Mouse (Mus musculus): ENCODE measurements around the gene Npas2. TPM values are rescaled to one million over a fixed set of nuclear protein-coding genes. Genes with fewer than 3 reads are reported as not detected.

Gene Npas2
- polyA plus RNA-seq, 1 experiment from 2014 or later, result 0.78 TPM

- 75% methylated on average over 8 of the region's 8 CpGs for WGBS
- Histone ChIP-seq H3K36me3 (no peaks in the 10 kb centered on the region), H3K9me3 (replicated peaks) (peaks cover 6% of the 10 kb centered on the region; the same call in 1 of the 2 replicates), H3K4me3 (no peak overlapping the region), H3K27ac (ENCODE audit: poor library complexity, severe bottlenecking) (no peak overlapping the region), H3K9ac (no peak overlapping the region), H3K27me3 (replicated peaks) (no peaks in the 10 kb centered on the region), H3K4me2 (no peak overlapping the region), H3K4me1 (replicated peaks) (no peaks in the 10 kb centered on the region)
- no peak for ATAC-seq (ENCODE audit: insufficient number of reproducible peaks, low FRiP score)
These were observed 63.2 kb downstream of the Npas2 start for GRCm38 (mm10) chr1:39256513-39257330.

GRCm38 (mm10) chr1:39257331-39257594 is 63.7 kb downstream of the Npas2 start:
- no peaks in the 10 kb centered on the region for H3K4me1 ChIP-seq (replicated peaks)
- H3K27ac ChIP-seq (ENCODE audit: poor library complexity, severe bottlenecking), result no peak overlapping the region
- 66% methylated on average over 3 of the region's 3 CpGs for WGBS
- H3K36me3 ChIP-seq, result no peaks in the 10 kb centered on the region
- no peak overlapping the region for H3K4me3 ChIP-seq
- no peak for ATAC-seq (ENCODE audit: insufficient number of reproducible peaks, low FRiP score)
- H3K9me3 ChIP-seq (replicated peaks), result peaks cover 6% of the 10 kb centered on the region; the same call in 1 of the 2 replicates
- no peak overlapping the region for H3K9ac ChIP-seq
- no peak overlapping the region for H3K4me2 ChIP-seq
- H3K27me3 ChIP-seq (replicated peaks), result no peaks in the 10 kb centered on the region

- no peak overlapping the region for H3K4me2 ChIP-seq
- no peak overlapping the region for H3K4me3 ChIP-seq
- H3K27me3 ChIP-seq (replicated peaks), result no peaks in the 10 kb centered on the region
- H3K9me3 ChIP-seq (replicated peaks), result peaks cover 6% of the 10 kb centered on the region; the same call in 1 of the 2 replicates
- H3K9ac ChIP-seq, result no peak overlapping the region
- no peak for ATAC-seq (ENCODE audit: insufficient number of reproducible peaks, low FRiP score)
- H3K36me3 ChIP-seq, result no peaks in the 10 kb centered on the region
- 67% methylated on average over 3 of the region's 3 CpGs for WGBS
- H3K27ac ChIP-seq (ENCODE audit: poor library complexity, severe bottlenecking), result no peak overlapping the region
- H3K4me1 ChIP-seq (replicated peaks), result no peaks in the 10 kb centered on the region
These were observed 66.1 kb downstream of the Npas2 start for GRCm38 (mm10) chr1:39259668-39260067.

GRCm38 (mm10) chr1:39260183-39260978 is 66.8 kb downstream of the Npas2 start:
- H3K4me1 ChIP-seq (replicated peaks), result no peaks in the 10 kb centered on the region
- no peak overlapping the region for H3K4me2 ChIP-seq
- H3K9me3 ChIP-seq (replicated peaks), result peaks cover 6% of the 10 kb centered on the region; the same call in 1 of the 2 replicates
- H3K27me3 ChIP-seq (replicated peaks), result no peaks in the 10 kb centered on the region
- no peak for ATAC-seq (ENCODE audit: insufficient number of reproducible peaks, low FRiP score)
- no peak overlapping the region for H3K27ac ChIP-seq (ENCODE audit: poor library complexity, severe bottlenecking)
- H3K4me3 ChIP-seq, result no peak overlapping the region
- H3K9ac ChIP-seq, result no peak overlapping the region
- H3K36me3 ChIP-seq, result no peaks in the 10 kb centered on the region
- 63% methylated on average over 8 of the region's 8 CpGs for WGBS

- Histone ChIP-seq H3K36me3 (no peaks in the 10 kb centered on the region), H3K4me3 (no peak overlapping the region), H3K9me3 (replicated peaks) (0 out of 2 replicates have a peak, but pooled peaks cover 4% of the 10 kb centered on the region), H3K4me1 (replicated peaks) (no peaks in the 10 kb centered on the region), H3K9ac (no peak overlapping the region), H3K27ac (ENCODE audit: poor library complexity, severe bottlenecking) (no peak overlapping the region), H3K27me3 (replicated peaks) (no peaks in the 10 kb centered on the region), H3K4me2 (no peak overlapping the region)
- WGBS, result 87% methylated on average over 9 of the region's 9 CpGs
- no peak for ATAC-seq (ENCODE audit: insufficient number of reproducible peaks, low FRiP score)
These were observed 73.4 kb downstream of the Npas2 start for GRCm38 (mm10) chr1:39266843-39267512.

- Histone ChIP-seq H3K9me3 (replicated peaks) (peaks cover 9% of the 10 kb centered on the region; the same call in 1 of the 2 replicates), H3K4me2 (no peak overlapping the region), H3K4me1 (replicated peaks) (no peaks in the 10 kb centered on the region), H3K27ac (ENCODE audit: poor library complexity, severe bottlenecking) (no peak overlapping the region), H3K9ac (no peak overlapping the region), H3K4me3 (no peak overlapping the region), H3K36me3 (no peaks in the 10 kb centered on the region), H3K27me3 (replicated peaks) (0 out of 2 replicates have a peak, but pooled peaks cover under 1% of the 10 kb centered on the region)
- 77% methylated on average over 6 of the region's 6 CpGs for WGBS
- ATAC-seq (ENCODE audit: insufficient number of reproducible peaks, low FRiP score), result no peak
These were observed 79.4 kb downstream of the Npas2 start for GRCm38 (mm10) chr1:39272976-39273375.

GRCm38 (mm10) chr1:39280391-39280790 is 86.9 kb downstream of the Npas2 start:
- H3K27ac ChIP-seq (ENCODE audit: poor library complexity, severe bottlenecking), result no peak overlapping the region
- WGBS, result 60% methylated on average over 7 of the region's 7 CpGs
- H3K4me2 ChIP-seq, result no peak overlapping the region

GRCm38 (mm10) chr1:39280989-39281875 is 87.7 kb downstream of the Npas2 start:
- Histone ChIP-seq H3K9ac (no peak overlapping the region), H3K27ac (ENCODE audit: poor library complexity, severe bottlenecking) (peak overlapping the region; percentile 40; the same call in 1 of the 2 replicates), H3K36me3 (no peaks in the 10 kb centered on the region), H3K27me3 (replicated peaks) (peaks cover 20% of the 10 kb centered on the region; the same call in 1 of the 2 replicates), H3K4me1 (replicated peaks) (peaks cover 27% of the 10 kb centered on the region), H3K4me2 (no peak overlapping the region), H3K9me3 (replicated peaks) (peaks cover 9% of the 10 kb centered on the region; the same call in 1 of the 2 replicates), H3K4me3 (no peak overlapping the region)
- 52% methylated on average over 15 of the region's 15 CpGs for WGBS
- no peak for ATAC-seq (ENCODE audit: insufficient number of reproducible peaks, low FRiP score)

More at GRCm38 (mm10) chr1:39280391-39280790, 86.9 kb downstream of the Npas2 start:
- H3K9ac ChIP-seq, result no peak overlapping the region
- H3K4me3 ChIP-seq, result no peak overlapping the region
- ATAC-seq (ENCODE audit: insufficient number of reproducible peaks, low FRiP score), result no peak
- H3K9me3 ChIP-seq (replicated peaks), result peaks cover 9% of the 10 kb centered on the region; the same call in 1 of the 2 replicates
- peaks cover 14% of the 10 kb centered on the region; the same call in 1 of the 2 replicates for H3K27me3 ChIP-seq (replicated peaks)
- H3K36me3 ChIP-seq, result no peaks in the 10 kb centered on the region
- H3K4me1 ChIP-seq (replicated peaks), result peaks cover 27% of the 10 kb centered on the region

GRCm38 (mm10) chr1:39281888-39282287 is 88.4 kb downstream of the Npas2 start:
- Histone ChIP-seq H3K27me3 (replicated peaks) (peaks cover 20% of the 10 kb centered on the region; the same call in 1 of the 2 replicates), H3K9ac (no peak overlapping the region), H3K4me2 (no peak overlapping the region), H3K27ac (ENCODE audit: poor library complexity, severe bottlenecking) (peak overlapping the region; percentile 40; the same call in 1 of the 2 replicates), H3K4me1 (replicated peaks) (peaks cover 27% of the 10 kb centered on the region), H3K36me3 (no peaks in the 10 kb centered on the region), H3K4me3 (no peak overlapping the region), H3K9me3 (replicated peaks) (peaks cover 6% of the 10 kb centered on the region; the same call in 1 of the 2 replicates)
- ATAC-seq (ENCODE audit: insufficient number of reproducible peaks, low FRiP score), result no peak
- 73% methylated on average over 5 of the region's 5 CpGs for WGBS

GRCm38 (mm10) chr1:39283323-39283722 is 89.8 kb downstream of the Npas2 start:
- ATAC-seq (ENCODE audit: insufficient number of reproducible peaks, low FRiP score), result no peak
- H3K9ac ChIP-seq, result no peak overlapping the region
- 82% methylated on average over 7 of the region's 7 CpGs for WGBS
- no peaks in the 10 kb centered on the region for H3K9me3 ChIP-seq (replicated peaks)
- no peak overlapping the region for H3K4me3 ChIP-seq
- H3K27ac ChIP-seq (ENCODE audit: poor library complexity, severe bottlenecking), result no peak overlapping the region
- H3K4me1 ChIP-seq (replicated peaks), result peaks cover 36% of the 10 kb centered on the region
- H3K27me3 ChIP-seq (replicated peaks), result peaks cover 16% of the 10 kb centered on the region; the same call in 1 of the 2 replicates
- H3K4me2 ChIP-seq, result no peak overlapping the region
- H3K36me3 ChIP-seq, result no peaks in the 10 kb centered on the region
